Mouse (Mus musculus) adrenal gland, postnatal 14 days (tissue): ENCODE data around the gene Ski. TPM values are rescaled to one million over a fixed set of nuclear protein-coding genes. Genes with fewer than 3 reads are reported as not detected.

Experiments used
- DNase-seq: peaks from one replicate; pipeline ENCODE4 v3.0.0; 2021; ENCODE audit warnings: mixed read lengths
- total RNA-seq: library from RNA; stranded (reverse); gene quantifications from 2 replicates; pipeline ENCODE4 v1.2.3, GENCODE M21; 2021

The Ski gene
- total RNA-seq, 1 experiment from 2014 or later = 66.2 TPM

DNA sequence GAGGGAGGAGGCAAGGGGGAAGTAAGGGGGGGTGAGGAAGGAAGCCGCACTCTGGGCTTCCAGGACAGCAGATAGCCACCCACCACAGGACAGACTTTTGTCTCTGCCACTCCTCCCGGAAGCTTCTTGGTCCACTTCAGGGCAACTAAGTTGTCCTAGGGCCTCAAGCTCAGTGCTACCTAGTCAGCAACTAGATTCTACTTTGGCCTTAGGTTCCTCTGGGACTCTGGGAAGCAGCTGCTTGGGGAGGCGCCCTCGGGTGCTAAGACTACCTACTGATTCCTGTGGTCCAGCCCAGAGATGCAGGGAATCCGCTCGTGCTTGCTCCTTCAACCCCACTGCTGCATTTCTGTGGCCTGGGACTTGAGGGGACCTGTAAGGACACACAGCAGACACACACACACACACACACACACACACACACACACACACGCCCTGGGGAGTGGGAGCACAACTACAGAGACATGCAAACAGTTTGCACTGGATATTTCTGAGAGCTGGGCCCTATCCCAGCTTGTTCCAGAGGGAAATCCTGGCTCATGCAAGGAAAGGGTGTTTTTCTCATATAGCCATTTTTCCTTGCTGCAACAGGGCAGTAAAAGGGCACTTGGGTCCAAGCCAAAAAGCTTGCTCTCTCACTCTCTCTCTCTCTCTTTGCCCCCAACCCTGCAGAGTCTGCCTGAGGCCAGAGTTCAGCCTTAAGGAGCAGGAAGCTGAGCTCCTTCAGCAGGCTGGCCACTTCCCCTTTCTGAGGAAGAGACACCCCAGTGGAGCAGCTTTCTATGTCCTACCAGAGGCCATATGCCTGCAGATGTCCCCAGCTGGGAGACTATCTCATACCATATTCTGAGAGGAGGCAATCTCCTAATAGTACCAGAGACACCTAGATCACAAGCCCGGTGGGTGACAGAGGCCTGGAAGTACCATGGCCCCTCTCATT, 12.2 kb upstream of the Ski start:
- peak; percentile 57 for DNase-seq

- peak; percentile 80 for DNase-seq
These were observed 11.5 kb upstream of the Ski start for GRCm38 (mm10) chr4:155233878-155234277.

GRCm38 (mm10) chr4:155228461-155228860, 6.1 kb upstream of the Ski start:
- peak; percentile 3 for DNase-seq

DNA sequence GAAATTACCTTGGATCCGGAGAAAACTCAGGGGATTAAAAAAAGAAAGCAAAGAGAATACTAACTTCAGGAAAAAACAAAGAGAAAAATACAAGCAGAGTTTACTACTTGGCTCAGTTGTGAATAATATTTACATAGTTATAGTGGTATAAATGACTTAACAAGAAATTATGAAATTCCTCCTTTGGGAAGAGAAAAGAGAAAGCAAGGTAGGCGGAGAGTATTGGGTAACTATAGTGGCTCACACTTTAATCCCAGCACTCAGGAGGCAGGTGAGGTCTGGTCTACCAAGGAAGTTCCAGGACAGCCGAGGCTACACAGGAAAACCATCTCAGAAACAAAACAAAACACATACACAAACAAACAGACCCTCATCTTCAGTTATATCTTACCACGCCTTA, 5.6 kb upstream of the Ski start:
- DNase-seq = no peak

GRCm38 (mm10) chr4:155225918-155226317, 3.5 kb upstream of the Ski start:
- DNase-seq = no peak

GRCm38 (mm10) chr4:155223594-155224528, 1.5 kb upstream of the Ski start:
- no peak for DNase-seq

DNA sequence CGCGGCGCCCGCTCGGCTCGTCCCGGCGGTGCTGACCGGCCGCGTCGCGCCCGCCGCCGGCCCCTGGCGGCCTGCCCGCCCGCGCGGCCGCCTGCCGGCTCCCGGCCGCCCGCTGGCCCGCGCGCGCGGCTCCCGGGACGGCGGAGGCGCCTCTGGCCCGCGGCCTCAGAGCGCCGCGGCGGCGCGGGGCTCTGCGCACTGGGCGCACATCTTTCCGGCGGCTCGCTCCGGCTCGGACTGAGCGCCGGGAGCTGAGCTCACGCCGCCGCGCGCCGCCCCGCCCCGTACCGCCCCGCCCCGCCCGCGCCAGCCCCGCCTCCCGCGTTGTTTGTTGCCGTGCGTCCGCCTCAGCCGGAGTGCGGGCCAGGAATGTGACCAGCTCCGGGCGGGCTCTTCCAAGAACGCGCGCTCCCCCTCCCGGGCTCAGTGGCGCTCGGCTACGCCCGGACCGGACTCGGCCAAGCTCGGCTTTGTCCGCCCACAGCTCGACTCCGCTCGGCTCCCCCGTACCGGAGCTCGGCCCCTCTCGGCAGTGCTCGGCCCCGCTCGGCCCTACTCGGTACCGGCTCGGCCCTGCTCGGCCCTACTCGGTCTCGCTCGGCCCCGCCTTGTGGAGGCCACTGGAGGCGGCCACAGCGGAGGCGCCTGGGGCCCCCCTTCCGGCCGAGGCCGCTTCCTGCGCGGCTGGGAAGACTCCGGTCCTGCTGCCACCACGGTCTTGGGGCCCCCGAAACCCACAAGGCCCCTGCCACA, 625 bp upstream of the Ski start:
- peak; percentile 100 for DNase-seq

DNA sequence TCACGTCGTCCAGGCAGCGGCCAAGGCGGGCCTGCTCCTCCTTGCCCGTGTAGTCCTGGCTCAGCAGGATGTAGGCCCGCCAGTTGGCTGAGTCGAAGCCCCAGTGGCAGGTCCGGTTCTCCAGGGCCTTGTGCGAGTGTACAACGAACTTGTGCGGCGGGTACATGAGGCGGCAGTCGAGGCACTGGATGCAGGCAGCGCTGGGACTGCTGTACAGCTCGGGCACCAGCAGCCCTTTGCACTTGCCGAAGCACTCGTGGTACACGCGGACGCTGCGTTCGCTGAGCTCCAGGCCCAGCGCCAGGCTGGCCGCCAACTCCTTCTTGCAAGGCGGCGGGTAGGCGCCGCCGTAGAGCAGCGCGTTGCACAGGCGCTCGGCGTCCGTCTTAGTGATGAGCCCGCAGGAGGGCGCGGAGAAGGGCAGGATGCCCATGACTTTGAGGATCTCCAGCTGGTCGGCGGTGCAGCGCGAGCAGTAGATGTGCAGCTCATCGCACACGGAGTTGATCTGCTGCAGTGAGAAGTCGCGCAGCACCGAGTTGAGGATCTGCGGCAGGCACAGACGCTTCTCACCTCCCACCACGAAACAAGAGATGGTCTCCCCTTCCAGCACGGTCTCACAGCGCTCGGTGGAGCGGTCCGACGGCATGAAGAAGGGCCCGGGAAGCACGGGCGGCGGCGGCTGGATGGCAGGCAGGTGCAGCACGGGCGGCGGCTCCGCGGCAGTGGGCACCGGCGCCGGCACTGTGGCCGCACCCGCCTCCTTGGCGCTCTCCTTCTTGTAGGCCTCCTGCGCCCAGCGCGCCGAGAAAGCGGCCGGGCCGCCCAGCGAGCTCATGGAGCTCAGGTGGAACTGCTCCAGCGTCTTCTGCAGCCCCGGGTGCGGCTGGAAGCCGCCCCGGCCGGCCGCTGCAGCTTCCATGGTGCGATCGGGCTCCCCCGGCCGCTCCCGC, 517 bp downstream of the Ski start:
- peak; percentile 84 for DNase-seq

DNA sequence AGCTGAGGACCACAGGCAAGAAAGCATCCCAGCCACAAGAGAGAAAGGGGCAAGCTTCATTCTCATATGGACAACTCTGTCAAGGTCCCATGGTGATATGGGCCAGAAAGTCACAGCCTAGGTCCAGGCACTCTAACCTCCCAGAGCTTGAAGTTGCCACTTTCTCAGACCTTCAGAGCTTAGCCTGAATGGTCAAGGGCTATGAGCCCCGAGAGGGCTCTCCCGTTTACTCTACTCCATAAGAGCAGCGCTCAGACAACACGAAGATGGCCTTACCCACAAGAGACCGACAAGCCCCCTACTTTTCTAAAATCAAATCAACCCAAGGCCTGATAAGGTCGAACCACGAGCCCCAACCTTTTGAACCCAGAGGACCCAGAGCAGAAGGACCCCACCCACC, 1.3 kb downstream of the Ski start:
- DNase-seq = no peak

- DNase-seq = peak; percentile 53
These were observed 1.9 kb downstream of the Ski start for GRCm38 (mm10) chr4:155220213-155221100.

GRCm38 (mm10) chr4:155219271-155220212, 2.9 kb downstream of the Ski start:
- DNase-seq = no peak

DNA sequence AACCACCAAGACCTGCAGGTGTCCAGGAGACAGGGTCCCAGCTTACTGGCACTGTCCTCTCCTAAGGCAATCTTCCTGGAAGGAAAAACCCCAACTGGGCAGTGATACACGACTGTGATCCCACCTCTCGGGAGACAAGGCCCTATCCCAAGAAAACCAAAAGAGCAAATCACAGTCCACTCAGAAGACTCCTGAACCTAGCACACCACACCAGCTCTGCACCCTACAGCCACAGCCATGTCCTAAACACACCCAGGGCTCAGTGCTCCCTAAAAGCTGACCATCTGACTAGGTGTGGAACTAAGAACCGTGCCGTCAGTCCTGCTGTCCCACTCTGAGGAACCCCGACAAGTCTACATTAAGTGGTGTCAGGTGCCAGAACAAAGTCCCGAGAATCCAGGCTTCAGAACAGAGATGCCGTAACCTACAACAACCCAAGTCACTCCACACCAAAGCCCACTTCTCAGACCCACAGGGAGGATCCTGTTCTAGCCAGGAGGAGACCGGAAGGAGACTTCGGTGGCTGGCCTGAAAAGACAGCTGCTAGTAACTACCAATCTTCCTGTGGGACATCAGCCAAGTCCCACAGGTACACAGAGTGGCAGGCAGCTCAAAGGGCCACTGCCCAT, 4.2 kb downstream of the Ski start:
- DNase-seq = no peak

DNA sequence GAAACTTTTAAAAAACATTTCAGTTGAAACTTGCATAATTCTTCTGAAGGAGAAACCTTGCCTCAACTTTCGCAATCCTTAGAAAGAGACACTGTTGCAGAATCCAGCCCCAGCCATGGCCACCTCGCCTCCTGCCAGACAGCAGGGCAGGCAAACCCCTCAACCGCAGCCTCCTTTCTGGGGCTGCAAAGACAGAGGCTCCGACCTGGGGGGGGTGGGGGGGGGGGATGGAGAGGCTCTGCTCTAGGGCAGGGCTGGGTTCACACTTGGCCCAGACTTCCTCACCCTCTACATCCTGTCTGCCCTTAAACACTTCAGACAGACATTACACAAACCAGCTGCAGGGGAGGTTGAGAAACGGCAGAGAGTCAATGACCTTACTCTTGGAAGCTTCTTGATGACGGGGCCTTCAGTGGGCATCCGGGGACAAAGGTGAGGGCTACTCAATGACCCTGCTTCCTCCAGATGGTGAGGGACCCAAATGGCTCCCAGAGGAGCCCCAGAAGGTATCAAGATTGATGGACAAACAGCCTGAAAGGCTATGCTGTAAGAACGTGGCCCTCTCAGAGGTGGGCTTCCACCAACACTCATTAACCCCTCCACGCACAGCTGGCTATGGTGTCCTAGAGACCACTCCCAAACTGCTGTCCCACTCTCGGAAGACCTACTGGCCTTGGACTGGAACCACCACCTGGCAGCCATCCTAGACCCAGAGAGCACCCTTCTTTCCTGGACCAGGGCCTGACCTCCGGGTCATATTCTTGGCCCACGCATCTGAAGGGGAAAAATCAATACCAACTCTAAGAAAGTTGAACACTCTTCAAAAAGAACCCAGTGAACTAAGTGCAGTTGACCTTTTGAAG, 4.9 kb downstream of the Ski start:
- peak; percentile 77 for DNase-seq

DNA sequence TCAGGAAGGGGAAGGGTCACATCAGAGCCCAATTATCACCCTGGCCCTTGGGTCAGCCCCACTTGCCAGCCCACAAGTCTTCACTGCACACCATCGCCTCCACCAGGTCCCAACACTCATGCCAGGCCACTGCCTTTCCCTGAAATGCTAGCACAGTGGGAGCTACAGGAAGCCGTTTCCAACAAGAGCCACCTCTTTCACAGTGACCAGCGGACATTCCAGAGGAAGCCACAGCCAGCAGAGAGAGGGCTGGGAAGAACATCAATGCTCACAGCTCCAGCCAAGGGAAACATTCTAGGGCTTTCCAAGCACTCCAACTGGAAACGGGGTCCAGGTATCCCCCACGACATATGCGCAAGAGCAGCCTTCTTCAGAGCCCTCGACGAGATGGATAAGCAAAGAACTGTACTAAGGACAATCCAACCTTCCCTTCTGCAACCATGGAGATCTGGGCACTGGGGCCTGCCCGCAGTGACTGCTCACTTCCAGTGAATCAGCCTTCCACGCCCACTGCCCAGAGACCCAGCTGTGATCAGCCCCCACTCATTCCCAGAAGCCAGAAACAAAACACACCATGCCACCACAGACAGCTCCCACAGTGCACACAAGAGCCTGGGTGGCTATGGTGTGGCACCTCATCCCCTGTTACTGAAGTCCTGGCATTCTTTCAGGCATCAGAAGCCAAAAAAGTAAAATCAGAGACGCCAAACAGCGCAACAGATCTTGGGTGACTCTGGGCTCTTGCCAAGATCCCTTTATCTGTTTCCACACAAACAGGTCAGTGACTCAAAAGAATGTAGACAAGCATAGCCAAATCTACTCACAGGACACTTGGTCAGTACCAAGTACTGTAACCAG, 6.4 kb downstream of the Ski start:
- peak; percentile 66 for DNase-seq

- peak; percentile 62 for DNase-seq
These were observed 7.2 kb downstream of the Ski start for GRCm38 (mm10) chr4:155215203-155215602.

- no peak for DNase-seq
These were observed 7.6 kb downstream of the Ski start for GRCm38 (mm10) chr4:155214793-155215192.
